Mouse (Mus musculus) frontal cortex, adult 2 months (tissue): ENCODE measurements around the gene Naa15. TPM values are rescaled to one million over a fixed set of nuclear protein-coding genes. Genes with fewer than 3 reads are reported as not detected.
"Not testable (repeated sequence)": the region's sequence is repeated elsewhere in the genome, so short reads cannot be mapped to it uniquely, and the experiment has no call there.

ENCODE experiments used
- DNase-seq, 2 experiments: peaks; one replicate each; pipeline ENCODE4 v3.0.0; 2022; ENCODE audit warnings: low spot score in 1 of 2; ENCODE audit errors: extremely low spot score in 1 of 2
- polyA plus RNA-seq: library from polyadenylated mRNA; depleted of rRNA; stranded (reverse); fragments of >200 nt; gene quantifications from 2 replicates; pipeline ENCODE4 v1.2.3, GENCODE M21; 2012

Naa15 gene
- polyA plus RNA-seq, 1 experiment = 22.3 TPM

DNA sequence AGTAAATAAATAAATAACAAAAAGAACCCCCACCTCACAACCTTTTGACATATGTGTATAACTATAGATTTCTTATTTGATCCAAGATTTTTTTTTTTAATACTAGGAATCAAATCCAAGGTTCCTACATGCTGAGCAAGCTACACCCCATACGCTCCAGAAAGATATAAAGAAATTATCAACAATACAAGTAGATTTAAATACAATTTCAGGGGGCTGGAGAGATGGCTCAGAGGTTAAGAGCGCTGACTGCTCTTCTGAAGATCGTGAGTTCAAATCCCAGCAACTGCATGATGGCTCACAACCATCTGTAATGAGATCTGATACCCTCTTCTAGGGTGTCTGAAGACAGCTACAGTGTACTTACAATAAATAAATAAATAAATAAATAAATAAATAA lies 21.9 kb upstream of the Naa15 start:
- not testable (repeated sequence) for DNase-seq

GRCm38 (mm10) chr3:51393651-51394050 lies 21.3 kb upstream of the Naa15 start:
- DNase-seq = no peak

DNA sequence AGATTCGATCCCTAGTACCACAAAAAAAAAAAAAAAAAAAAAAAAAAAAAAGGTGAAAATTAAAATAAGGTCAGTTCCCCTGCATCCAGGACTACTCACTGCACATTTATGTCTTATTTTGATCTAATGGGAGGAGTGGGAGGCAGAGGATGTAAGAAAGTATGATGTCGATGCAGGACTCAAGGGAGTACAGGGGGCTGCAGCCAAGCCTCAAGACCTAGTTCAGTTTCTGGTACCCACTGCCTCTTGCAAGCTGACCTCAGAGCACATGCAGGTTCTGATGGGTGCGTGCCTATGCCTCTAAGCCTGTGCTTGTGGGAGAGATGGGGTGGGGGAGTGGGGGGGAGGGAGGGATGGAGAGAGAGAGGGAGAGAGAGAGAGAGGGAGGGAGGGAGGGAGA lies 20.1 kb upstream of the Naa15 start:
- DNase-seq = no peak

GRCm38 (mm10) chr3:51395461-51396145 lies 19.3 kb upstream of the Naa15 start:
- DNase-seq = no peak

DNA sequence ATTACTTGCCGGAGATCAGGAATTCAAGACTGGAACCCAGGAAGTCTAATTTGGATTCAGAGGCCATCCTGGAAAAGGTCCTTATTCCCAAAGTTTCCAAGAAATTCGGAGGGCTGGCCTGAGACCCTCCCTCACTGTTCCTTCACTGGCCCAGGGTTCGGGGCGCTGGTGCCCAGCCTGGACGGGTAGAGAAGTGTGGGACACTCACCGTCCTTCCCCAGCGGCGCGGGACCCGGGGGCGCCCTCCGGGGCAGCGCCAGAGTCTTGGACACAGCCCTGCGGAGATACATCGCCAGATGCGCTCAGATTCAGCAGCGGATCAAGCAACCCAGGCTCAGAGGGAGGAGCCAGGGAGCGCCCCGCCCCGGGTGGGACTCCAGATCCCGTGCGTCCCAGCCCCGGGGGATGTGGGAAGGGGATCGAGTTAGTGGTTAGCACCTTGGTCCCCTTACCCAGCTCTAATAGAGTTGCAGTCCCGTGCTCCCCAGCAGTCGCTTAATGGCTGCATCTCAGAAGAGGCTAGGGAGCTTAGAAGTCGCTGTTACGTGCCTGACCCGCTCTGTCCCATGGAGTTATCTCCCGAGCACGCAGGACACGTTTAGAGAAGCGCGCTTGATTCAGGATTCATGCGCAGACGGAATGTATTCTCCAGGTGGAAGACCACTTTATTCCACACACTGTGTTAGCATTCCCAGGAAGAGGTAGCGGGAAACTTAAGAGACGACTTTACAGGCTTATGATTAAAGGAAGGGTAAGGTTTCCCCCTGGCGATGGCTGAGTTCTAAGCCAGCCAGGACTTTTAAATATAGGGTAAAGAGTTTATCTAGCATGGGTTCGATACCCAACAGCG lies 18.5 kb upstream of the Naa15 start, which contains the start of gene Mgarp:
TSS of gene Mgarp (minus strand) at position 520 of the 850 bp plus-strand sequence.
- no peak for DNase-seq

DNA sequence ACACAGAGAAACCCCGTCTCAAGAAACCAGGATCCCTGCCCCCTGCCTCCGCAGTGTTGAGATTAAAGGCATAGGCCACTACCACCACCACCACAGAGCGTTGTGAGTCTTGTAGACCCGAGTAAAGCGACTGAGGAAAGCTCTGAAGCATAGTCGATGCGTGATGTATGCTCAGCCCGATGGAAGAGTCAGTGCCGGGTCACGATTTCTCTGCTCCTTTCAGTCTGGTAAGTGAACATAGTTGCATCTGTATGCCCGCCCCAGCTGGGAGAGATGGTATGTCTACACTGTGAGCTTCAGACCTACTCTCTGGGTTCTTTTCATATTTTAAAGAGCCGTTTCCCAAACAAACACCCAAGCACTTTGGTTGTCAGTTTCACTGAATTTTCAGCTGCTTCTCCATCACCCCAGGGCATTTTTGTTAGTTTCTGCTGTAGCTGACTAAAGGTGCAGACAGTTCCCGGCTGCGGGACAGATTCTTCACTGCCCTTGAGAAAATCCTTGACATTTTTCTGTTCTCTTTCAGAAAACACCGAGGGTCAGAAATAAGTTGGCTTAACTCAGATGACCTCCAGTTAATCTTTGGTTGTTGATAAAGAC lies 17.1 kb upstream of the Naa15 start:
- DNase-seq = no peak

GRCm38 (mm10) chr3:51398667-51399066 lies 16.3 kb upstream of the Naa15 start:
- DNase-seq = no peak

DNA sequence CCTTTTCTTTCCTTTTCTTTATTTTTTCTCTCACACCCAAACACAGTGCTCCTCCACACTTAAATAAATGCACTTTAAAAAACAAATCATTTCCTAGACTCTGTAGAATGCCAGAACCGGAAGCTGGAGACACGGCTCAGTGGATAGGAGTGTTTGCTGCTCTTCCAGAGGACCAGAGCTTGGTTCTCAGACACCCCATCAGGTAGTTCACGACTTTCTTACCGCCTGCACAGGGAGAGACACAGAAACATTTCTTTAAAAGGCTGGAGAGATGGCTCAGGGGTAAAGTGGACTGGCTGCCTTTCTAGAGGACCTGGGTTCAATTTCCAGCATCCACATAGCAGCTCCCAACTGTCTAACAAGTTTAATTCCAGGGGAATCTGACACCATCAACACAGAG lies 15.4 kb upstream of the Naa15 start:
- no peak for DNase-seq

DNA sequence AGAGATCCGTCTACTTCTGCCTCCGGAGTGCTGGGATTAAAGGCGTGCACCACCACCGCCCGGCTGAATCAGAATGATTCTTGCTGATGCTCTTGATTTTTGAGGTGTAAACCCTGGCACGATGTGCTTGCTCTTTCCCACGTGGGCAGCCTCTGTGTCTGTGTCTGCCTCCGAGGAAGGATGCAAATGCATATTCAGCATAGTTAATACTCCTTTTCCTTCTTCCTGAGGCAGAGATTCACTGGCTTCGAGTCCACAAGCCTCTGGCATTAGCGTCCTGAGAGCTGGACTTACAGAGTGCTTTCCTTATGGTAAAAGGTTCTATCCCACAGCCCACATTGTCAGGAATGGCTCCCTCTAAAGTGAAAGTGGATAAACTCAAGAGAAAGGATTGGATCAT lies 14.3 kb upstream of the Naa15 start:
- DNase-seq = peak in 1 of 2 experiments; percentile 29

DNA sequence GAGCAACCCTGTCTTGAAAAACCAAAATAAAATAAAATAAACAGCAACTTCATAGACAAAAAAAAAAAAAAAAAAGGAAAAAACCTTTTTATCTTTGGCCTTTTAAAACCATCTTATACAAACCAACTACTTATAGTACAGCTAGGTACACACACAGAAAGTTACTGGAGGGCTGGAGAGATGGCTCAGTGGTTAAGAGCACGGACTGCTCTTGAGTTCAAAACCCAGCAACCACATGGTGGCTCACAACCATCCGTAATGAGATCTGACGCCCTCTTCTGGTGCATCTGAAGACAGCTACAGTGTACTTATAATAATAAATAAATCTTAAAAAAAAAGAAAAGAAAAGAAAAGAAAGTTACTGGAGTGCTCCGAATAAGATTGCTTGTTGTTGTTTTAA lies 12.9 kb upstream of the Naa15 start:
- not testable (repeated sequence) for DNase-seq

- DNase-seq = no peak
These were observed 12.3 kb upstream of the Naa15 start for GRCm38 (mm10) chr3:51402628-51403027.

DNA sequence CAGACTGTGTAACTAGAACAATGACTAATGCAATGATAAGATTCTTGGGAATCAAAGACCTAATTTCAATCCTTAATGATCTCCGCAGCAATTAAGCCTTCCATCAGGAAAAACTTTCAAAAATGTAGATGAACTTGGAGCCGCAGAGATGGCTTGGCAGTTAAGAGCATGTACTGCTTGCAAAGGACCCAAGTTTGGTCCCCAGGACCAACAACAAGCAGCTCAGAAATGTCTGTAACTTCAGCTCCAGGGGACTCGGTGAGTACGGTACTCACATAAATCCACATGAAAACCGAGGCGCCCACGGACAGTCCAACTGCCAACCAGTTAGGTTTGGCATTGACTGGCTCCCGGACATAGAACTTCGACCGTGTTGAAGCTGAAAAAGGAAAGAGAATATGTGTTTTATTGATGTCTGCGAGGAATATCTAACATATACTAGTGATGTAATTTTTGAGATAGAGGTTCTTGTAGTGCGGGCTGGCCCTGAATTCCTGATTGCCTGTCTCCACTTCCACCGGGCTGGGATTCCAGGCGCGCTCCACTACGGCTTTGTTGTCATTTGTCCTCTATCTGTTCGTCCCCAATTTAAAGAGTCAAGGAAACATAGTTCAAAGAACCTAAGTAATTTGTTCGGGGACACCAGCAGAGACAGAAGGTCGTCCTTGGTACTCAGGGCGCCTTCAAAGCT lies 6.9 kb upstream of the Naa15 start:
- DNase-seq = peak in 1 of 2 experiments; percentile 32

- DNase-seq = peak; percentile 86 to 98
These were observed 6.3 kb upstream of the Naa15 start, which contains the start of gene Ndufc1 for GRCm38 (mm10) chr3:51408561-51409183. Gene Ndufc1, minus strand, starts transcription at chr3:51408988.

DNA sequence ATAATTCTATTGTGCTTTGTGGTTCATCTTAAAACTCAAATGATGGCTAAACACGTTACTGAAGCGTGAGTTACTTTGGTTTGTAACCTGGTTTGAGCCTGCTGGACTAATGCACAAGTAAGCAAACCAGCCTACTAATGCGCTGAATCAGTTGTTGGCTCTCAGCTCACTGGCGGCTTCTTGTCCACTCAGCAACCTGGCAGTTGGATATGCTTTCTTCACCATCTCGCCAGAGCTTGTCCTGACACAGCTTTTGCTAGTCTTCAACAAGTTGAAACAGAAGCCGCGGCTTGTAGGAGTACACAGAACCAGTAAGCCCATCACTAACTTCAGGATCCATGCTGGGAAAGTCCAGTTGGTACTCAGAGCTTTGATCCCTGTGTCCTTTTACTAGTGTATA lies 2.5 kb upstream of the Naa15 start:
- no peak for DNase-seq

- DNase-seq = no peak
These were observed 1.7 kb upstream of the Naa15 start for GRCm38 (mm10) chr3:51413276-51413675.

GRCm38 (mm10) chr3:51416073-51416363 lies 1.1 kb downstream of the Naa15 start:
- no peak for DNase-seq

DNA sequence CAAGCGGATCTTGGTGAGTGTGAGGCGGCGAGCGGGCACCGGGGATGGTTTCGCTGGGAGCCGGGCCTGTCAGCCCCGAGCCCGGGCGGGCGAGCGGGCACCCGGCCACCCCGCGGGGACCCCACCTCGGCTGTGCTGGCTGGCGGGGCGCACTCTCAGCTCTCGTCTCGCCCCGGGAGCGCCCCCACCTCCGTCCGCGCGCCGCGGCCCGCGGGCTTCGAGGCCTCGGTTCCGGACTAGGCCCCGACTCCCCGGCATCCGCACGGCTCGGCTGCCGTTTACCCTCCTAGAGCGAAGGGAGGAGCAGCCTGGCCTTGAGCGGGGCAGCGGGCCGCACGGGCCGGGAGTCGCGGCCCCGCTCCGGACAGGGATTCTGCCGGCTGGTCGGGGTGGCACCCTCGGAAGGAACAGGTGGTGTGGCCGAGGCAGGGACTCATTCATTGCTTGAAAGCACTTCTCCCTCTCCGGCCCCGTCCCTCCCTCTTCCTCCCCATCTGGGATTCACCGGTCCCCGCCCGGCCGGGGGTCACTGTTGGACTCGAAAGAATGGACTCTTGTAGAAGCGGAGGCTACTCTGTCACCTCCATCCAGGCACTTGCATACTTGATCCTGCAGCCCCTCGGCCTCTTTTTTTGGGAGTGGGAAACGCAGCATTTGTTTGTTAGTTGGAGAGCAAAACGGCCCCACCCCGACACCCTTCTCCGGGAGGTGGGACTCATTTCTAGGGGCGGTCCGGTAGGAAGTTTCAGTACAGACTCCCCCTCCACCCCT lies 1.6 kb downstream of the Naa15 start:
- peak in 1 of 2 experiments; percentile 23 for DNase-seq

GRCm38 (mm10) chr3:51417135-51417458 lies 2.1 kb downstream of the Naa15 start:
- no peak for DNase-seq

- no peak for DNase-seq
These were observed 2.5 kb downstream of the Naa15 start for GRCm38 (mm10) chr3:51417485-51417884.

DNA sequence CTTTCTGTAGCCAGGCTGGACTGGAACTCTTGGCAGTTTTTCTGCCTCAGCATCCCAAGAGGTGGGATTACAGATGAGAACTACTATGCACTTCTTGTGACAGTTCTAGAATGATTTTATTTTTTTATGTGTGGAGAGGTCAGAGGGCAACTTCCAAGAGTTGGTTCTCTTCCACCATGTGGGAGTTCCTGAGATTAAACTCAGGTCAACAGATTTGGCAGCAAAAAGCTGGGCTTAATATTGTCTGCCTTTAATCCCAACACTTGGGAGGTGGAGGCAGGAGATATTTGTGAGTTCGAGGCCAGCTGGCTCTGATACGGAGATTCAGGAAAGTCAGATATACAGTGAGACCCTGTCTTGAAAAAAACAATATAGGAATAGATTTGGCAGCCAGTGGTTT lies 3.0 kb downstream of the Naa15 start:
- no peak for DNase-seq
